Comparison of ENCODE assay signal across 7 mouse cellular contexts in the genomic region with DNA sequence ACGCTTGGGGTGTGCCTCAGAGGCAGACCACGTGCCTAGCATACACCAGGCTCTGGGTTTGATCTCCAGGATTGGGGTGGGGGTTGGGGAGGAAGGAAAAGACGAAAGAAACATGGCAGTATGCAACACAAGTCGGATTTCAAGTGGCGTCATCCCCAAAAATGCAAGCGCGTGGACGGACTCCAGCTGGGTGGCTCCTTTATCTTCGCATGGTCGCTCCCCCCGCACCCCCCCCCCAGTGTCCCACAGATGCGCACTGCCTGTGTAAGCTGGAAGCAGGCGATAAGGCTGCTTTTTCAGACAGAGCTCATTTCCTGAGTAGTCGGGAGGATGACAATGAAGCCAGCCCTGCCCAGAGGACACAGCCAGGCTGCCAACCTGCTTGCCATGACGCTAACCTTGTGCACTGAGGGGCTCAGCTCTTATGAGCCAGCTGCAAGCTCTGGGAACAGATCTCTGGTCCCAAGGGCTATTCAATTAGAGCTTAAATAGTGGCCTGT. TPM values are rescaled to one million over a fixed set of nuclear protein-coding genes. Genes with fewer than 3 reads are reported as not detected.
DNase-seq lines count a peak whose midpoint lies in the region; ATAC-seq and TF ChIP-seq lines count a peak whose summit lies in the region.

No protein-coding gene starts in this region.

- H3K27ac ChIP-seq in embryonic facial prominence, embryonic 12.5 days = 0 out of 2 replicates have a peak overlapping the region, but pooled peaks have one; percentile 2
- H3K27ac ChIP-seq in hindbrain, embryonic 13.5 days = peak overlapping the region; percentile 74
- H3K27ac ChIP-seq in lung, embryonic 14.5 days (ENCODE audit: low read depth) = peak overlapping the region; percentile 51

- WGBS in embryonic facial prominence, embryonic 12.5 days = 80% methylated on average over 15 of the region's 15 CpGs
- WGBS in hindbrain, embryonic 13.5 days = 61% methylated on average over 15 of the region's 15 CpGs
- WGBS in lung, embryonic 14.5 days = 61% methylated on average over 15 of the region's 15 CpGs

- H3K9ac ChIP-seq in embryonic facial prominence, embryonic 12.5 days = no peak overlapping the region
- H3K9ac ChIP-seq in hindbrain, embryonic 13.5 days = peak overlapping the region; percentile 100
- no peak overlapping the region for H3K9ac ChIP-seq in lung, embryonic 14.5 days

- peak; percentile 29 for DNase-seq in brain, adult 2 months (ENCODE audit: low read depth, low spot score)
- peak; percentile 67 for DNase-seq in lung, embryonic 14.5 days
- no peak for DNase-seq in B cell, adult 2 months
- DNase-seq in thymus, postnatal 0 days (ENCODE audit: low spot score) = no peak
- DNase-seq in frontal cortex, adult 2 months (ENCODE audit: extremely low spot score in 1 of 2, low spot score in 1 of 2) = no peak

- H3K4me3 ChIP-seq in embryonic facial prominence, embryonic 12.5 days = no peak overlapping the region
- peak overlapping the region; percentile 87 for H3K4me3 ChIP-seq in hindbrain, embryonic 13.5 days
- no peak overlapping the region for H3K4me3 ChIP-seq in lung, embryonic 14.5 days (ENCODE audit: low read depth, low read length)

- TF ChIP-seq CTCF in lung, embryonic 14.5 days (IDR thresholded peaks at IDR 0.05; ENCODE audit: low read depth) = no peak

- no peak for ATAC-seq in embryonic facial prominence, embryonic 12.5 days (ENCODE audit: insufficient number of reproducible peaks, insufficient read depth, low FRiP score, low TSS enrichment)
- ATAC-seq in hindbrain, embryonic 13.5 days (ENCODE audit: low FRiP score) = no peak
- no peak for ATAC-seq in lung, embryonic 14.5 days (ENCODE audit: insufficient read depth)

- peaks cover 35% of the 10 kb centered on the region for H3K36me3 ChIP-seq in embryonic facial prominence, embryonic 12.5 days
- H3K36me3 ChIP-seq in hindbrain, embryonic 13.5 days = peaks cover 33% of the 10 kb centered on the region
- H3K36me3 ChIP-seq in lung, embryonic 14.5 days (ENCODE audit: insufficient read depth) = peaks cover 35% of the 10 kb centered on the region

- H3K4me1 ChIP-seq in embryonic facial prominence, embryonic 12.5 days = peaks cover 76% of the 10 kb centered on the region
- peaks cover 85% of the 10 kb centered on the region for H3K4me1 ChIP-seq in hindbrain, embryonic 13.5 days (replicated peaks)
- peaks cover 33% of the 10 kb centered on the region for H3K4me1 ChIP-seq in lung, embryonic 14.5 days (ENCODE audit: insufficient read depth)

- H3K9me3 ChIP-seq in embryonic facial prominence, embryonic 12.5 days = no peaks in the 10 kb centered on the region
- H3K9me3 ChIP-seq in hindbrain, embryonic 13.5 days = no peaks in the 10 kb centered on the region
- H3K9me3 ChIP-seq in lung, embryonic 14.5 days (ENCODE audit: low read depth, low read length) = no peaks in the 10 kb centered on the region

- no peaks in the 10 kb centered on the region for H3K27me3 ChIP-seq in embryonic facial prominence, embryonic 12.5 days
- H3K27me3 ChIP-seq in hindbrain, embryonic 13.5 days = no peaks in the 10 kb centered on the region
- H3K27me3 ChIP-seq in lung, embryonic 14.5 days (ENCODE audit: insufficient read depth, low read length) = no peaks in the 10 kb centered on the region

- H3K4me2 ChIP-seq in embryonic facial prominence, embryonic 12.5 days (replicated peaks) = no peak overlapping the region
- H3K4me2 ChIP-seq in hindbrain, embryonic 13.5 days = peak overlapping the region; percentile 100
- H3K4me2 ChIP-seq in lung, embryonic 14.5 days = peak overlapping the region; percentile 41

RNA-seq across cellular contexts. Expression of gene Ttyh3, which starts 4.1 kb away (rescaled TPM):
- polyA plus RNA-seq in embryonic facial prominence, embryonic 12.5 days (2016; fragmentation: Nextera tagmentation; extraction: Ambion mirVana) = 60.6 and 62.6 TPM in 2 replicates
- 65.3 and 67.4 TPM in 2 replicates for polyA plus RNA-seq in hindbrain, embryonic 13.5 days (2015; fragmentation: Nextera tagmentation; extraction: Ambion mirVana)
- polyA plus RNA-seq in lung, embryonic 14.5 days (2014; fragmentation: Nextera tagmentation; extraction: Ambion mirVana) = 56.4 and 61.6 TPM in 2 replicates
- polyA plus RNA-seq in thymus, postnatal 0 days (2015; fragmentation: Nextera tagmentation; extraction: Ambion mirVana) = 10.4 and 12.3 TPM in 2 replicates
- 137 and 141 TPM in 2 replicates for polyA plus RNA-seq in frontal cortex, adult 2 months (2012; rRNA removed)

RNA-seq across cellular contexts. Expression of gene Lfng, which starts 37.6 kb away (rescaled TPM):
- 14.0 and 14.2 TPM in 2 replicates for polyA plus RNA-seq in embryonic facial prominence, embryonic 12.5 days (2016; fragmentation: Nextera tagmentation; extraction: Ambion mirVana)
- 22.9 and 27.1 TPM in 2 replicates for polyA plus RNA-seq in hindbrain, embryonic 13.5 days (2015; fragmentation: Nextera tagmentation; extraction: Ambion mirVana)
- polyA plus RNA-seq in lung, embryonic 14.5 days (2014; fragmentation: Nextera tagmentation; extraction: Ambion mirVana) = 20.5 and 22.0 TPM in 2 replicates
- 13.2 and 13.3 TPM in 2 replicates for polyA plus RNA-seq in thymus, postnatal 0 days (2015; fragmentation: Nextera tagmentation; extraction: Ambion mirVana)
- 28.7 and 36.2 TPM in 2 replicates for polyA plus RNA-seq in frontal cortex, adult 2 months (2012; rRNA removed)

RNA-seq across cellular contexts. Expression of gene Iqce, which starts 57.4 kb away (rescaled TPM):
- polyA plus RNA-seq in embryonic facial prominence, embryonic 12.5 days (2016; fragmentation: Nextera tagmentation; extraction: Ambion mirVana) = 25.9 and 29.7 TPM in 2 replicates
- 26.0 and 26.3 TPM in 2 replicates for polyA plus RNA-seq in hindbrain, embryonic 13.5 days (2015; fragmentation: Nextera tagmentation; extraction: Ambion mirVana)
- 21.1 and 25.5 TPM in 2 replicates for polyA plus RNA-seq in lung, embryonic 14.5 days (2014; fragmentation: Nextera tagmentation; extraction: Ambion mirVana)
- polyA plus RNA-seq in thymus, postnatal 0 days (2015; fragmentation: Nextera tagmentation; extraction: Ambion mirVana) = 11.4 and 13.0 TPM in 2 replicates
- 47.7 and 60.0 TPM in 2 replicates for polyA plus RNA-seq in frontal cortex, adult 2 months (2012; rRNA removed)

Comparison
In these comparisons a context has a peak if more than half of its experiments do, and no peak if none do; other contexts are left out.
1. DNase-seq: peak in brain, adult 2 months (single experiment) and lung, embryonic 14.5 days (single experiment); none in B cell, adult 2 months (0 of 2), thymus, postnatal 0 days (single experiment) and frontal cortex, adult 2 months (0 of 2).
2. H3K27ac ChIP-seq: peak in every context shown above with its lines; median percentile 74 in hindbrain, embryonic 13.5 days; 51 in lung, embryonic 14.5 days; 2 in embryonic facial prominence, embryonic 12.5 days.